Mouse (Mus musculus) heart, adult 9 months (tissue): ENCODE results near the gene Rcan2.

Experiments used
- DNase-seq, 2 experiments: peaks; one replicate each; pipeline ENCODE4 v3.0.0; 2022; ENCODE audit warnings: low spot score in 2 of 2

Rcan2 gene

GRCm38 (mm10) chr17:43906728-43907127 is 105.6 kb downstream of the Rcan2 start:
- DNase-seq: no peak

- no peak for DNase-seq
These were observed 115.0 kb downstream of the Rcan2 start for GRCm38 (mm10) chr17:43916128-43916527.

- DNase-seq: no peak
These were observed 116.0 kb downstream of the Rcan2 start for GRCm38 (mm10) chr17:43917143-43917542.

- no peak for DNase-seq
These were observed 128.7 kb downstream of the Rcan2 start for GRCm38 (mm10) chr17:43929856-43930255.

- DNase-seq: no peak
These were observed 130.6 kb downstream of the Rcan2 start for GRCm38 (mm10) chr17:43931731-43932130.

- DNase-seq: no peak
These were observed 132.9 kb downstream of the Rcan2 start for GRCm38 (mm10) chr17:43934056-43934455.

- no peak for DNase-seq
These were observed 151.1 kb downstream of the Rcan2 start for GRCm38 (mm10) chr17:43952219-43952618.

- no peak for DNase-seq
These were observed 151.7 kb downstream of the Rcan2 start for GRCm38 (mm10) chr17:43952661-43953534.

- no peak for DNase-seq
These were observed 152.4 kb downstream of the Rcan2 start for GRCm38 (mm10) chr17:43953535-43953918.

- no peak for DNase-seq
These were observed 158.6 kb downstream of the Rcan2 start for GRCm38 (mm10) chr17:43959797-43960196.

GRCm38 (mm10) chr17:43969943-43970342 is 168.8 kb downstream of the Rcan2 start:
- no peak for DNase-seq

- no peak for DNase-seq
These were observed 176.4 kb downstream of the Rcan2 start for GRCm38 (mm10) chr17:43977572-43977971.

GRCm38 (mm10) chr17:43979925-43980324 is 178.8 kb downstream of the Rcan2 start:
- no peak for DNase-seq

- DNase-seq: no peak
These were observed 181.4 kb downstream of the Rcan2 start for GRCm38 (mm10) chr17:43982505-43982904.

GRCm38 (mm10) chr17:43989334-43989945 is 188.3 kb downstream of the Rcan2 start:
- DNase-seq: no peak

GRCm38 (mm10) chr17:43990957-43991383 is 189.8 kb downstream of the Rcan2 start:
- DNase-seq: peak in 1 of 2 experiments; percentile 8

- no peak for DNase-seq
These were observed 192.9 kb downstream of the Rcan2 start for GRCm38 (mm10) chr17:43994080-43994479.

GRCm38 (mm10) chr17:43997514-43997913 is 196.4 kb downstream of the Rcan2 start:
- no peak for DNase-seq

- DNase-seq: no peak
These were observed 196.9 kb downstream of the Rcan2 start for GRCm38 (mm10) chr17:43998095-43998494.

GRCm38 (mm10) chr17:44004401-44004800 is 203.2 kb downstream of the Rcan2 start:
- DNase-seq: no peak

- no peak for DNase-seq
These were observed 206.3 kb downstream of the Rcan2 start for GRCm38 (mm10) chr17:44007411-44007810.

- DNase-seq: no peak
These were observed 210.8 kb downstream of the Rcan2 start for GRCm38 (mm10) chr17:44011917-44012316.
